Mouse (Mus musculus) intestine, embryonic 14.5 days (tissue): ENCODE measurements around the gene Fam13a. TPM values are rescaled to one million over a fixed set of nuclear protein-coding genes. Genes with fewer than 3 reads are reported as not detected.

Experiments used
- ATAC-seq: fragments of 200-750 bp; cut with Nextera tagmentation; replicated peaks from 2 replicates; pipeline ENCODE4 v1.8.0; 2017; ENCODE audit warnings: low read depth, moderate number of reproducible peaks, moderate TSS enrichment, moderate library complexity; ENCODE audit not compliant: low FRiP score, low TSS enrichment
- DNase-seq: peaks from one replicate; pipeline ENCODE4 v3.0.0-alpha.2; 2018; ENCODE audit warnings: low spot score
- H3K27ac ChIP-seq: fragments of 300-500 bp; sonication (generic); 2 replicates; pipeline ENCODE4 v1.5.1; 2014; ENCODE audit warnings: low read depth, mild to moderate bottlenecking, control low read depth
- H3K27me3 ChIP-seq: fragments of 300-500 bp; sonication (generic); replicated peaks from 2 replicates; pipeline ENCODE4 v1.6.1; 2014; ENCODE audit warnings: low read length, control low read depth; ENCODE audit not compliant: control insufficient read depth, insufficient read depth
- H3K36me3 ChIP-seq: fragments of 300-500 bp; sonication (generic); 2 replicates; pipeline ENCODE4 v1.6.1; 2014; ENCODE audit warnings: low read length, control low read depth; ENCODE audit not compliant: control insufficient read depth, insufficient read depth
- H3K4me1 ChIP-seq: fragments of 300-500 bp; sonication (generic); replicated peaks from 2 replicates; pipeline ENCODE4 v1.6.1; 2014; ENCODE audit warnings: low read length, control low read depth, mixed read lengths; ENCODE audit not compliant: control insufficient read depth, insufficient read depth
- H3K4me2 ChIP-seq: fragments of 300-500 bp; sonication (generic); 2 replicates; pipeline ENCODE4 v1.6.1; 2014; ENCODE audit warnings: low read length
- H3K4me3 ChIP-seq: fragments of 300-500 bp; sonication (generic); 2 replicates; pipeline ENCODE4 v1.5.1; 2014; ENCODE audit warnings: low read depth, low read length, control low read depth, mixed read lengths
- H3K9ac ChIP-seq: fragments of 300-500 bp; sonication (generic); 2 replicates; pipeline ENCODE4 v1.6.1; 2014; ENCODE audit warnings: mild to moderate bottlenecking, low read length
- H3K9me3 ChIP-seq: fragments of 300-500 bp; sonication (generic); 2 replicates; pipeline ENCODE4 v1.6.1; 2016; ENCODE audit warnings: low read length, control low read depth; ENCODE audit not compliant: control insufficient read depth
- WGBS: fragments of 180-500 bp; shearing (Covaris S2); extraction: QIAGEN DNeasy Blood & Tissue Kit; methylation state at CpG from one replicate; pipeline ENCODE4 v1.1.7; 2014; 5-methylcytosine and 5-hydroxymethylcytosine counted together
- polyA plus RNA-seq: library from polyadenylated mRNA; unstranded; fragments of >200 nt; fragmentation: Nextera tagmentation; extraction: Ambion mirVana; gene quantifications from 2 replicates; pipeline ENCODE4 v1.2.1, GENCODE M21; 2014

Fam13a gene
- polyA plus RNA-seq, 1 experiment from 2014 or later, result 9.9 TPM

DNA sequence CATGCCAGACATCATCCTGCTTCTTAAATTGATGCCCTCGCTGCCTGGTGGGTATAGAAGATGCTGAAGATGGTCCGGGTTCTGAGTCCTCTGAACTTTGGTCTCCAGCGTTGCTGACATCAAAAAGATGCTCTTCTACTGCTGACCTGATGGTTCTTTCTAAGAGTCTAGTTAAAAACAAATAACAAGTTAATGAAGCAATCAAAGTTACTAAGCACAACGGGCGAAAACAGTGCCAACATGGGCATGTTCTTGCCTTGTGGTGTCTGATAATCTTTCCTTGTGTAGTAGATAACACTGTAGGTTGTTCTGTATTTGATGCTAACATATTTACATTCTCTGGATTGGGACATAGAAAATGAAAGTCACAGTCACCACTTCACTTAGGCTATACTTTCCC is 37.2 kb downstream of the Fam13a start:
- Histone ChIP-seq H3K4me1 (no peaks in the 10 kb centered on the region), H3K4me3 (no peak overlapping the region), H3K27me3 (no peaks in the 10 kb centered on the region), H3K9me3 (no peaks in the 10 kb centered on the region), H3K4me2 (no peak overlapping the region), H3K36me3 (no peaks in the 10 kb centered on the region), H3K9ac (no peak overlapping the region), H3K27ac (no peak overlapping the region)
- WGBS, result 94% methylated on average over 5 of the region's 5 CpGs
- no peak for ATAC-seq
- no peak for DNase-seq

DNA sequence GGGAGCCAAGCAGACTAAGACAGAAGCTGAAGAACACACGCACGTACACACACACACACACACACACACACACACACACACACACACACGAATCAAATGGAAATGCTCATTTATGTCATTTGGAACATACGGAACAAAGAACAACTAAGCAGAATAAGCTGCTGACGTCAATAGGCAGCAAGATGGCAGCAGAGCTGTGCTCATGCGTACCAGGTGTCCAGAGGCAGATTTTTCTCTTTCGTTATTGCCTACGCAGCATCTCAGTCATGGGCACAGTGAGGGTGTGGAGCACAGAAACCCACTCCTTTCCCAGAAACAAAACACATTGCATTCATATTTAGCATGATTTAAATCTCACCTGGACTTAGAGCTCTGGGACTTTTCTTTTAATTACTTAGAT is 39.2 kb downstream of the Fam13a start:
- no peak overlapping the region for H3K27ac ChIP-seq
- ATAC-seq, result no peak
- no peak overlapping the region for H3K9ac ChIP-seq
- H3K4me1 ChIP-seq, result no peaks in the 10 kb centered on the region
- no peak overlapping the region for H3K4me2 ChIP-seq
- no peaks in the 10 kb centered on the region for H3K36me3 ChIP-seq
- H3K4me3 ChIP-seq, result no peak overlapping the region
- no peak for DNase-seq
- H3K9me3 ChIP-seq, result no peaks in the 10 kb centered on the region
- WGBS, result 85% methylated on average over 8 of the region's 8 CpGs
- H3K27me3 ChIP-seq, result no peaks in the 10 kb centered on the region

DNA sequence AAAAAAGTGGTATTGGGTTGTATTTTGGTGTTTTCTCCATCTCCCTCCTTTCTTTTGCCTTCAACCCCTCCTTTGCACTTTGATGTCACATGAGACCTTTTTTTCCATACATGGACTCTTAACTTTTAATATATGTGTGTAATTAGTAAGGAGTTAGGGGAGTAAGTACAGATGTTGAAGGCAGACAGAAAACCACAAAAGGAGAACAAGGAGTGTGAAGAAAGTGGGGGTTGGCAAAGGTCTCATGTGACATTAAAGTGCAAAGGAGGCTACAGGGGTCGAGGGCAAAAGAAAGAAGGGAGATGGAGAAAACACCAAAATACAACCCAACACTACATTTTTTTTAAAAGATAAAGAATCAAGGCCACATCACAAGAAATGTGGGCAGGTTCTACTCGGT is 49.1 kb downstream of the Fam13a start:
- no peak overlapping the region for H3K4me3 ChIP-seq
- WGBS, result 62% methylated on average over 2 of the region's 2 CpGs
- H3K4me1 ChIP-seq, result no peaks in the 10 kb centered on the region; the same call in 1 of the 2 replicates
- ATAC-seq (no peak), DNase-seq (no peak)
- H3K36me3 ChIP-seq, result no peaks in the 10 kb centered on the region
- H3K9ac ChIP-seq, result no peak overlapping the region
- H3K9me3 ChIP-seq, result no peaks in the 10 kb centered on the region
- H3K27ac ChIP-seq, result no peak overlapping the region
- H3K27me3 ChIP-seq, result no peaks in the 10 kb centered on the region
- H3K4me2 ChIP-seq, result no peak overlapping the region

DNA sequence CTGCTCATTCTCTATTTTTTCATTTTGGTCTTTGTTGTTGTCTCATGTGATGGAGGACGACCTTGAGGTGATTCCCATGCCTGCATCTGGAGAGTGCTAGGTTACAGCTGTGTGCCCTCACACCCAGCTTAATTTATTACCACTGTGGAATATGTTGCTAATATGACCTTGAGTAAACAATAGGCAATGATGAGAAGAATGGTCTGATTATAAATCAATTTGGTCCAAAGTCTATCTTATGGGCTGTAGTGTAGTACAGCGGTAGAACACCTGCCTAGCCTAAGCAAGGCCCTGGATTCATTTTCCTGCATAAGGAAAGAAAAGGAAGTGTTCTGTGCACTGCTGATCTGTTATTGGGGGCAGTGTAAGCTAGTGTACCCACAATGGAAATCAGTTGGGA is 49.9 kb downstream of the Fam13a start:
- WGBS, result 90% methylated on average over 2 of the region's 2 CpGs
- Histone ChIP-seq H3K36me3 (no peaks in the 10 kb centered on the region), H3K9ac (no peak overlapping the region), H3K4me3 (no peak overlapping the region), H3K4me1 (no peaks in the 10 kb centered on the region; the same call in 1 of the 2 replicates), H3K4me2 (no peak overlapping the region), H3K27ac (no peak overlapping the region), H3K27me3 (no peaks in the 10 kb centered on the region), H3K9me3 (no peaks in the 10 kb centered on the region)
- ATAC-seq, result peak; percentile 57; the same call in 1 of the 2 replicates
- DNase-seq, result no peak

DNA sequence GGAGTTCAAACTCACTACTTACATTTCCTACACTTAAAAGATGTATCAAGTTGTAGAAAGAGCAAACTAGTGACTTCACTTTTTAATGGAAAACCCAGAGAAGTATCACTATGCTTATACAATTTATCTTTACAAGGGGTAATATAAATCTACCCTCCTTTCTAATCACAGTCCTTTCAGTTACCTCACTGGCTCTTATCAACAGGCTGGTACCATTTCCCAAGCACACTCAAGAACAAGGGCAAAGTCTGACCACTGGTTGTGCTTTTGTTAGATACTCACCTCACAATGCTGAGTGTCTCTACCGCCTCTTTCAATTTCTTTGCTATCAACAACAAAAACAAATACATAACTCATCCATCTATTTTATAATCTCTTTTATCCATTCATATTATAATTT is 51.5 kb downstream of the Fam13a start:
- Histone ChIP-seq H3K4me1 (no peaks in the 10 kb centered on the region; the same call in 1 of the 2 replicates), H3K27ac (no peak overlapping the region), H3K36me3 (no peaks in the 10 kb centered on the region), H3K9me3 (no peaks in the 10 kb centered on the region), H3K9ac (no peak overlapping the region), H3K4me3 (no peak overlapping the region), H3K4me2 (no peak overlapping the region), H3K27me3 (no peaks in the 10 kb centered on the region)
- no peak; the same call in 1 of the 2 replicates for ATAC-seq
- 80% methylated on average over 1 of the region's 1 CpGs for WGBS
- no peak for DNase-seq

DNA sequence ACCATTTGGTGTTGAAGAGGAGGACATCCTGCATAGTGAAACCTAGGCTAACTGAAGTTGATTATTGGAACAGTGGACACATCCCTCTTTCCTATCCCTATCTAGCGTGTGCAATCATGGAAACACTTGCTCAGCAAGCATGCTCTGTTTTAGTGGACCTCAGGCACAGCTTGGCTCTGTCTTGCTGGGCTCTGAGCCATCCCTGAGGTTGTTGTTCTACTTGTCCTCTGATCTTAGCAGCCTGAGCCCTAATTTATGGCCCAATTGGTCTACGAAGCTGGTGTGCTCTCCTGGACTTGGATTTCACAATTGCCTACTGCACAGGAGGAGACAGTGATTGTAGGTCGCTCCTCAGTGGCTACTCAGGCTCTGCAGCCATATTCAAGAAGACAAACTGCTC is 56.1 kb downstream of the Fam13a start:
- Histone ChIP-seq H3K27me3 (no peaks in the 10 kb centered on the region), H3K36me3 (no peaks in the 10 kb centered on the region; the same call in 1 of the 2 replicates), H3K4me3 (no peak overlapping the region), H3K27ac (no peak overlapping the region), H3K4me2 (no peak overlapping the region), H3K9me3 (no peaks in the 10 kb centered on the region), H3K9ac (no peak overlapping the region), H3K4me1 (no peaks in the 10 kb centered on the region; the same call in 1 of the 2 replicates)
- no peak for DNase-seq
- 57% methylated on average over 3 of the region's 3 CpGs for WGBS
- no peak for ATAC-seq

DNA sequence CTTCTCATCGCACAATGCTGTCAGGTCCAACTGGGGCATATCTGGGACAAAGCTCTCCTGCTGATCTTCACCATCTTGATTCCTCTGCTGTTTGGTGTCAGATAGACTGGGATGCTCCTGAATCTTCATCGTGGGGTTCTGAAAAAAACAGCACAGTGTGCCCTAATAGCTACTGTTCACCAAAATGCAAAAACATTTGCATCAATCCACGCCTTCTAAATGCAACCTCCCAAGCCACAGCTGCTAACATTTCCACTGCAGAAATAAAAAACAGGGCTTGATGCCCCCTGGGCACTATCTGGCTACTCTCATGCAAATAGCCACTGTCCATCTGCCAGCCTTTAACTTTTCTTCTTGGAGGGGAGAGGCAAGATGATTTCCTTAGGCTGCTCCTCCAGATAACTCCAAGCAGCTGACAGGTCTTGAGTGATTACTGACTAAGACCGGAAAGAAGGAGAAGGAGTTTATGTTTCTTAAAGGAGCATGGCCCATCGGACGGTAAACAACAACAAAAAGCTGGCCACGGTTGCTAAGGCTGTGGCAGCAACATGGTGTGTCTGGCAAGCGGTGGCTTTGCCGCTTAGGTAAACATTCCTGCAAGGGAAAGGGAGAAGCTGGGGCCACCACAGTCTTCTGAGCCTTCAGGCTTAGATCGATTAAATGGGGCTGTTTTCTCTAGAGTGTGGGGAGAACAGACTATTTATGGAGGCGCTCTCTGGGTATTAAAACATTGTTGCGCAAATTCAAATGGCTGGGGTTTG is 59.1 kb downstream of the Fam13a start:
- Histone ChIP-seq H3K27ac (no peak overlapping the region), H3K9ac (no peak overlapping the region), H3K36me3 (no peaks in the 10 kb centered on the region; the same call in 1 of the 2 replicates), H3K4me1 (no peaks in the 10 kb centered on the region), H3K4me2 (peak overlapping the region; percentile 3; the same call in 1 of the 2 replicates), H3K4me3 (no peak overlapping the region), H3K27me3 (no peaks in the 10 kb centered on the region), H3K9me3 (no peaks in the 10 kb centered on the region)
- ATAC-seq (no peak), DNase-seq (no peak)
- WGBS, result 22% methylated on average over 12 of the region's 12 CpGs

DNA sequence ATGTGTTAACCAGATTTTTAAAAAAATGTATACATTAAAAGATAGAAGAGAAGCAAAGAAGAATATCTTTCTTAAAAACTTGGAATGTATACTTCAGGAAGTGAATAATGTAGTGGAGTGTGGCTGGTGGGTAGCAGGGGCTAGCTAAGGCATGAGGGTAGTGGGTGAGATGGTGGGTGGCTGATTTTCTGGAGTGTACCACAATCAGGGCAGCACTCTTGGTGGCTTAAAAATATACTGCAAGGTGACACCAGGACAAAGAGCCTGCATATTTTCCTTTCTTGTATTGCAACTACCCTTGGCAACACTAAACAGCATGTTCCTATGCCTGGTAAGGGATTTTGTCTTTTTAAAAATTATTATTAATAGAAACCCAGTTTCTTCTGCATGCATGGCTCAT is 59.8 kb downstream of the Fam13a start:
- Histone ChIP-seq H3K4me3 (no peak overlapping the region), H3K4me1 (no peaks in the 10 kb centered on the region), H3K9me3 (no peaks in the 10 kb centered on the region), H3K36me3 (no peaks in the 10 kb centered on the region; the same call in 1 of the 2 replicates), H3K4me2 (no peak overlapping the region), H3K27me3 (no peaks in the 10 kb centered on the region), H3K9ac (no peak overlapping the region), H3K27ac (no peak overlapping the region)
- no peak for ATAC-seq
- no peak for DNase-seq

DNA sequence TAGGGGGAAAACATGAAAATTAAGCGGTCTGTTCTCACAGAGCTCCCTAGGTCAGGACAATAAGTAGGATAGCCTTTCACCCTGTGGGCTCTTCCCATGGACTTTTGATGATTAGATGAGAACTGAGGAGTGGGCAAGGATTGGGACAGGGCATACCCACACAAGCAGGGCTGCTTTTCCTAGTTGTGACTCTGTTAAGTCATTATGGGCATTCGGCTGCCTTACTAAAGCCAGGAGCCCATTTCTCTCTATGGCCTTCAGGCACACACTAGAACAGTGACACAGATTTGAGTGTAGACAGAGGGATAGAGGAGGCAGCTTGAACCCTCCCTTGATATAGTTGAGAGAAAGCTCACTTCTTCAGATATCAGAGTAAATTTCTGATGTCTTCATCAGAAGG is 60.3 kb downstream of the Fam13a start:
- Histone ChIP-seq H3K27ac (no peak overlapping the region), H3K4me2 (no peak overlapping the region), H3K4me3 (no peak overlapping the region), H3K9ac (no peak overlapping the region), H3K27me3 (no peaks in the 10 kb centered on the region), H3K9me3 (no peaks in the 10 kb centered on the region), H3K36me3 (no peaks in the 10 kb centered on the region; the same call in 1 of the 2 replicates), H3K4me1 (no peaks in the 10 kb centered on the region)
- DNase-seq (no peak), ATAC-seq (no peak)
- 91% methylated on average over 2 of the region's 2 CpGs for WGBS
